Mouse (Mus musculus) layer of hippocampus, postnatal 36 days (tissue): ENCODE results near the gene Slc9a1. TPM values are rescaled to one million over a fixed set of nuclear protein-coding genes. Genes with fewer than 3 reads are reported as not detected.
A peak's percentile ranks its signal among the peaks of the same experiment; 100 is the strongest.

ENCODE experiments used
- DNase-seq, 2 experiments: peaks; one replicate each; pipeline ENCODE4 v3.0.0; 2022
- total RNA-seq, 2 experiments: library from RNA; stranded (reverse); gene quantifications; 2 replicates each; pipeline ENCODE4 v1.2.3; 2021

Slc9a1 gene
- total RNA-seq, 2 experiments from 2014 or later: 60.1 to 63.9 TPM

DNA sequence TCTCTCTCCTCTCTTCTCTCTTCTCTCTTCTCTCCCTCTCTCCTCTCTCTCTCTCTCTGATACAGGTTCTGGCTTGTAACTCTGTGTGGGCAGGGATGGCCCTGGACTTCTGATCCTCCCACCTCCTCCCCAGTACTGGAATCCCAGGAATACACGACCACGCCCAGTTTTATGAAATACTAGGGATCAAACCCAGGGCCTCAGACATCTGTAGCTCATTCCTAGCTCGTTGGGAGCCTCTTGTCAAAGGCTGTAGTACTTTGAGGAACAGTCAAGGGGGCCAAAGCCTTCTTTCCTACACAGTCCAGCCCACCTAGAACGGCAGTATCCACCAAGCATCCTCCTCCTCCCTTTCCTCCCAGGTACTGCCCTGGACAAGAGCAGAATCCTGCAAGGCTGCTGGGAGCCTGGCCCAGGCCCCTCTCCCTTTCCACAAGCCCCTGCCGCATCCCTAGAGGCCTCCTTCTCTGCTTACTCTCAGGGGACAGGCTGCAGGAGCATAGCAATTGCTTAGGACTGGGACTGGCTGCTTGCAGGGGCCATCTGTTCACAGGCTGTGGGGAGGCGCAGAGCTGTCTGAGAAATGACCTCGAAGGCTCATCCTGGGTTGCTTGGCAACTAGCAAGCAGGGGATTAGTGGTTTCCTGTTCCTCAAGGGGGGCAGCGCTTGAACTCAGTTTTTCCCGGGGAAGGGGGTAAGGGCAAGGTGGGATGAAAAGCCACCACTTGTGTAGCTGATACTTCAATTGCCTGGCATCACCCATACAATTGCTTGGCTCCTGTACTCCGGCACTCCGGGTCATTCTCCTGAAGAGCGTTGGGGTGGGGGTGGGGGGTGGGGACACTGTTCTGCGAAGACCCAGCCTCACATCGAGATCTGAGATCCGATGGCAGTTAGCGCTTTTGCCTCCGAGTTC lies 70.2 kb downstream of the Slc9a1 start:
- DNase-seq: peak in 1 of 2 experiments; percentile 50

GRCm38 (mm10) chr4:133440377-133440795 lies 70.9 kb downstream of the Slc9a1 start:
- no peak for DNase-seq

DNA sequence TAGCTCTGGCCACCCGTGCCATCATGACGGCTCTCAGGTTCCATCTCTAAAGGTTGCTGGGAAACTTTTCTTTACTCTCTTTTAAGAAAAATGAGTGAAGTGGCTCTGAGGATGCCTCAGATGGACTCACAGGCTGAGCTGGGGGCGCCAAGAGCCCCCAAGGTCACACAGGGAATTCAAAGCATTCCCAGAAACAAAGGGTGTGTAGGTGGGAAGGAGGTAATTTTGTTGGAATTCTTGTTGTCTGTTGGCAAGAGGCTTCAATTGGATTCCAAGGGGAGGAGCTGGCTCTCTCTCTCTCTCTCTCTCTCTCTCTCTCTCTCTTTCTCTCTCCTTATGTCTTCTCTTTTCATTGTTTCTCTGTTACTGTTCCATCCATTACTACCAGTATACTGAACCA lies 72.7 kb downstream of the Slc9a1 start:
- no peak for DNase-seq

GRCm38 (mm10) chr4:133443085-133443484 lies 73.6 kb downstream of the Slc9a1 start:
- peak in 1 of 2 experiments; percentile 22 for DNase-seq

DNA sequence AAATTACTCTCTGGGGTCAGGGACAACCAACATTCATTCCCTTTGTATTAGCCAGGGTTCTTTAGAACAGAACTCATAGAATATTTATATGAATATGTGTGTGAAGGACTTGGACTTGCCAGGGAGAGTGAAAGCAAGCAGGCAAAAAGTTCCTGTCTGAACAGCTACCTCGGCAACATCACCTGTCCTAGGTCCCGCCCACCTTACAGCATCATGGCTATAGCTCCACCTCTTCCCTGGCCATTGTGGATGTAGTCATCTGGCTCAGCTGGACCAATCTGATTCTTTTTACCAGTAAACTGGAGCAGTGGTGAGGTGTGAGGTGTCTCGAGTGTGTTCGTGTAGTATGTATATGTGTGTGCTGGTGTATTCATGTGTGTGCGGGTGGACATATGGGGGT lies 76.2 kb downstream of the Slc9a1 start:
- no peak for DNase-seq

DNA sequence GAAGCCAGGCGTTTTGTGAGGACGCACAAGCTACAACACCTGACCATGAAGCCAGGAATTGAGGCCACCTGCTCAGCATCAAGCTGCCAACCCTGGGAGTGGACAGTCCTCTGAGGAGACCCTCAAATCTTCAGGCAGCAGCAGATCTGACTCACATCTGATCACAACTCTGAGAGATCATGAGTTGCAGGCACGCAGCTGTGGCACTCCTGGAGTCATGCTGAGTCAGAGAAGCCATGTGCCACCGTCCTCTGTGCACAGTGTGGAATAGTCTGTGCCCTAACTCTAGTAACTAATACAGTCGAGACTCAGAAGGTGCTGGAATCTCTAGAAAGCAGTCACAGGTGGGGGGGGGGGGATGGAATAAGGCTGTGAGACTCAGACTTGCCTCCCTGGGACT lies 77.9 kb downstream of the Slc9a1 start:
- DNase-seq: no peak

GRCm38 (mm10) chr4:133447967-133448366 lies 78.5 kb downstream of the Slc9a1 start:
- no peak for DNase-seq

GRCm38 (mm10) chr4:133448708-133449388 lies 79.3 kb downstream of the Slc9a1 start:
- DNase-seq: no peak

- DNase-seq: peak in 1 of 2 experiments; percentile 46
Measured at GRCm38 (mm10) chr4:133449726-133450125, 80.2 kb downstream of the Slc9a1 start.

GRCm38 (mm10) chr4:133451536-133451935 lies 82.0 kb downstream of the Slc9a1 start:
- peak; percentile 76 to 86 for DNase-seq

GRCm38 (mm10) chr4:133452433-133452832 lies 82.9 kb downstream of the Slc9a1 start:
- no peak for DNase-seq

- no peak for DNase-seq
Measured at GRCm38 (mm10) chr4:133458044-133458443, 88.5 kb downstream of the Slc9a1 start.

DNA sequence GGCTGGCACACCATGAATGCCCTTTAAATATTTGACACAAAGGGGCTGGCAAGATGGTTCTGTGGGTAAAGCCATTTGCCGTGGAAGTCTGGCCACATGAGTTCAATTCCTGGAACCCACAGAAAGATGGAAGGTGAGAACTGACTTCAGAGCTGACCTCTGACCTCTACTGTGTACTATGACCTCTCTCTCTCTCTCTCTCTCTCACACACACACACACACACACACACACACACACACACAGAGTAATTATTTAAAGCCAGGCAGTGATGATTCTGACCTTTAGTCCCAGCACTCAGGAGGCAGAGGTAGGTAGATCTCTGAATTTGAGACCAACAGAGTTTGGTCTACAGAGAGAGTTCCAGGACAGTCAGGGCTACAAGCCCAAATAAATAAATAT lies 90.5 kb downstream of the Slc9a1 start:
- DNase-seq: no peak

DNA sequence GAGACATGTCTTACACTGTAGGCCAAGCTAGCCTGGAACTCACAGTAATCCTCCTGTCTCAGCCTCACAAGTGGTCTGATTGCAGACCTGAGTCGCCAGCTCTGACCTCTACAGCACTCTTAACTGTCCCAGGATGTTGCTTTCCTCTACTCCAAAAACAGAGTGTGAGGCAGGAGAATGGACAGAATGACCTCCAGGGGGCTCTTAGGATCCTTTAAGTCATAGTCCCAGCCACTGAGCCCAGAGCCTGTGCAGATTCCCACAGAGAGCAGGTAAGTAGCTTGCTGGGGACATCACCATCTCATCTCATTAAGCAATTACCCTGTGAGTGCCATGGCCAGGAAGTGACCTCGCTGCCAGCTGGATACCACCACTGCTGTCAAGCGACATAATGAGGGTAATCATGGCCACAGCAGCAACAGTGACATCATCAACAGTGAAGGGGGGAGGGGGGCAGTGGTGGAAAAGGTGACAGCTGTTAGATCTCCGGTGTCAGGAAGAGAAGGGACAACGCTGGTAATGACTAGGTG lies 91.4 kb downstream of the Slc9a1 start:
- no peak for DNase-seq

DNA sequence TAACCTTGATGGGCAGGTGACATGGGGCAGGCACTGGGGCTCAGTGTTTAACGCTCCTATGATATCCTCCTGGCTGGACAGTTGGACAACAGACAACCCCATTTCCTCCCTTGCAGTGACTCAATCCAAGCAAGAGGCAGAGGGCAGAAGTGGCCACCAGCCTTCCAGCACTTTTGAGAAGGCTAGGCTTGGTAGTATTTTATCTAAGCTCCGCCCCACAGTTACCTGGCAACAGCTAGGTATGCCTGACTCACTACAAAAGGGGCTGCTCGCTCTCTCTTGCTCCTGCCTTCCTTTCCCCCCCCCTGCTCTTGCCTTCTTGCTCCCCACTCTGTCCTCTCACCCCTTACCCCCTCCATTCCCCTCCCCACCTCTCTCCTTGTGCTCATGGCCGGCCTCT lies 91.9 kb downstream of the Slc9a1 start:
- no peak for DNase-seq

DNA sequence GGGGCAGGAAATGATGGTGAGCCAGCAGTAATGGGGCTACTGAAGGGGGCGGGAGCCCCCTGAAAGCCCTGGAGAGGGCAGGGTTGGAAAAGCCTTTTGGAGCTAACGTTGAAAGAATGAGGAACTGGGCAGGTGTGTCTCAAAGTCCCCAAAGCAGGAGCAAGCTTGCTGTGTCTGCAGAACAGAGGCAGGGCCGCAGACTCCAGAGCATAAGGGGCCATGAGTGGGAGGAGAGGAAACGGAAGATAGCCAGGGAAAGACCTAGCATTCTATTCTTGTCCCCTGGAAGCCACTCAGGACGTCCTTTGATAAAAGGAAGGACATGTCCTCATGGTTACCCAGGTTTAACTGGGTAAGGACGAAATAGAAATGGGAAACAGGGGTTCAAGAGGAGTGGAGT lies 93.7 kb downstream of the Slc9a1 start:
- DNase-seq: no peak

DNA sequence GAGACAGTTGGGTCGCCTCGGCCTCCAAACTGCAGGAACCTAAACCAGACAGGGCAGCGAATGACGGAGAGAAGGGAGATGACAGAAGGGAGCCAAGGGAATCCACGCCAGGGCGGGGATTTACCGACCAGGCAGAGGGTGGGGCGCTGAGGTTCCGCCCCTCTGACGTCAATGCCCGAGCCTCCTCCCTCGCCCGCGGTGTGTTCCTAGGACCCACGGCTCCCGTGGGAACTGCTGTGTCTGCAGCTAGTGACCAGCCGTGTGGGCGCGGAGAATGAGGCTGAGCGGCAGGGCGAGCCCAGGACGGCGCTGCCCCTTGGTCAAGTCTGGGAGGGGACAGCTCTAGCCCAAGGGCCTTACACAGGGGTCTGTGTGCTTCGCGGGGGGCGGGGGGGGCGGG lies 98.6 kb downstream of the Slc9a1 start:
- peak; percentile 65 to 74 for DNase-seq

DNA sequence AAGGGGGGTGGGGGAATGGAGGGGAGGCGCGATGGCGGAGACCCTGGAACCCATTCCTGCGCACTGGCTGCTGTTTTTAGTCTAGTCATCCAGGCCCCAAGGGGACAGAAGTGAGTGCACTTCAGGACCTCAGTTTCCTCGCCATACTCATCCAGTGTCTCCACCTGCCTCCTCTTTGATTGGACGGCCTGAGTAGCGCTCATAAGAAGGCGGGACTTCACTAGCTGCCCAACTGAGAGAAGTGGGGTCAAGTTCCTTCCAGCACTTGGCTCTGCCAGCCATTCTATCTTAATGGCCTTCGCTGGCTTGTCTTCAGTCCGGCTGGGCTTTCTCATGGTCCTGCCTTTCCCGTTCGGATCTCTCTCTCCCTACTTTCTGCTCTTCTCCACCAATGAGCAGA lies 99.6 kb downstream of the Slc9a1 start:
- no peak for DNase-seq

- DNase-seq: no peak
Measured at GRCm38 (mm10) chr4:133471135-133471821, 101.8 kb downstream of the Slc9a1 start.
